Mouse (Mus musculus) kidney, postnatal 14 days (tissue): ENCODE results near the gene Mptx2.
A peak's percentile ranks its signal among the peaks of the same experiment; 100 is the strongest.
"Not testable (repeated sequence)": the region's sequence is repeated elsewhere in the genome, so short reads cannot be mapped to it uniquely, and the experiment has no call there.

Source experiments
- DNase-seq: peaks from one replicate; pipeline ENCODE4 v3.0.0; 2022; ENCODE audit warnings: mixed read lengths

Mptx2 gene

DNA sequence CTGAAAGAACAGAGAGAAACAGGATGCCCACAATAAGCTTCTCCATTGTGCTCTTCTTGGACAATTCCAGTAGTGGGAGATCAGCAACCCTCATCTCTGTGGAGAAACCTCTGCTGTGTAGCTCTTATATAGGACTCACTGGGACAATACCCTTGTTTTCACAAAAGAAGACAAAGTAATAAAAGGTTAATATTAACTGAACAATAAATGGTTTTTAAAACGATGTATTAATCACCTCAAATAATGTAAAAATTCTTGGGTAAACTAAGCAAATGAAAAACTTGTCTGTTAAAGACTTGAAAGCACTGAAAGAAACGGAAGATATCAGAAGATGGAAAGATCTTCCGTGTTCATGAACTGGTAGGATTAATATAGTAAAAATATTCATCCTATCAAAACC is at the start of gene Mptx2:
Gene Mptx2, minus strand, starts transcription at position 101 of the 400 bp plus-strand sequence.
- no peak for DNase-seq

DNA sequence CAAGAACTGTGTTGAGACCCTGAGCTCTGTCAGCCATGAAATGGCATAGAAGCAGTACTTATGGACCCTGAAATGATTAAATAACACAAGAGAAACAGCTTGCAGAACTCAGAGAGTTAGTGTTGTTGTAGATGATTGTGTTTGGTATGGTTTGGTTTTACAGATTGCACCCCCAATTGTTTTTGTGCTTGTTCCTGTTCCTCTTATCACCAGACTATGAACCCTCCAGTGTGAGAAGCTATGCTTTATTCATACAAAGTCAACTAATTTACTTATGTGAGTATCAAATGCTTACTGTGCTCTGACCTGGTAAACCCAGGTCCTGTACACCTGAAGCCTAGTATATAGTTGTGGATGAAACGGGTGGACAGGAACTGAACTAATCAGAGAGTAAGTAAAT is 49.0 kb upstream of the Mptx2 start:
- no peak for DNase-seq

- no peak for DNase-seq
These were observed 47.8 kb upstream of the Mptx2 start for GRCm38 (mm10) chr1:173325395-173325794.

DNA sequence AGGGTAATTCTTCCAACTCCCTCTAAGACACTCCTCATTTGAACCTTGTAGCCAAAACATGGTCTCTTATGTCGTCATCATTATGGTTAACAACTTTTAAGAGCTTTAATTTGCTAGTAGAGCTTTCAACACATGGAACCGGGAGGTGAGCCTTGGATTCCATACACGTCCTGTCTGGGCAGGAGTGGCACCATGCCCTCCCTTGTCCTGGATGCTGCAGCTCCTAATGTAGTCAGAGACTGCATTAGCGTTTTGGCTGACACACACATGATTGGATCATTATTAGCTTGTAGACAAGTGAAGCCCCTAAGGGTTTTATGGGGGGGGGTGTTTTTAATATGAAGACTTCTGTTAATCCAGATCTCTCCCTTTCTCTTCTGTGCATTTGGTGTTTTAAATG is 47.4 kb upstream of the Mptx2 start:
- no peak for DNase-seq

DNA sequence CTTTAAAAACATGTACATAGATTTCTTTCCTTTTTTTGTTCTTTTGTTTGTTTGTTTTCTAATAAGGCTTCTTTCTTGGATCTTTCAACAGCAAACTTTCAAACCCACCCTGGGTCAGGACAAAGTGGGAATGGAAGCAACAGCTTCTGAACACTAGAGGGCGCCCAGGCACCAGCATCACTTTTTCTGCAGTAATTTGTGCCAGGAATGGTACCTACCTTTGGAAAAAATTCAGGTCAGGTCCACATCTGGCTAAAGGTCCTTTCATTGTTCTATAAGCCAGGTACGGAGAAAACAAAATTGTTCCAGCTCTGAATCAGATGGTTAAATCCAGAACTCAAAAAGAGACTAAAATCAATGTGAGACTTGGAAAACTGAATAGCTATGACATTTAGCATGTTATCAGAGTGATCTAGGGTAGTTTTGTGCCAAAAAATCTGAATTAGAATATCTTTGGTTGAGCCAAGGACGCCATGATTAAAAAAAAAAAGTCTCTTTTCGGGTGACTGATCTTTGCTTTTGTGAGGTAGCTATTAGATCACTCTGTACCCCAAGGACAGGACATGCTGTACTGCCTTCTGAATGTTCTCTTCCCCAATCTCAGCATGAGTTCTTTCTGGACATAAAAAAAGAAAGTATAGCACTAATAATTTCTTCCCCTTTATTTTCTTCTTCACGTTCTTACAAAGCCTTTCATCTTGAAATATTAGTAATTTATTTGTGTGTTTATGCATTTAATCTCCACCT is 46.4 kb upstream of the Mptx2 start:
- peak; percentile 19 for DNase-seq

DNA sequence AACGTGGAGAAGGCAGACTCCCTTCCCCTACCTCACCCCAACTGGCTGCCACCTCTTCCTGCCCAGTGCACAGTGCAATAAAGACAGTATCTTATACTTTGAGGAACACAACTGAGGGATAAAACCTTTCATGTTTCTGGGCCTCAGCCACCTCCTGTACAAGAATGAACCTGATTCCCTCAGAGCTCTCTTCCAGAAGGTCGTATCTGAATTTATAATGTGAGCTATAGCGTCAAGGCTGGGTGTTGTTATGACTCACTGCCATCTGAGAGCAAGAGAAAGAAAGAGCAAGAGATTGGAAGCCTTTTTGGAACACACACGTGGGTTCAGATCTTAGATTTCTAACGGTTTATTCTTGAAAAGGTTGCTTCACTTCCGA is 44.7 kb upstream of the Mptx2 start:
- DNase-seq = no peak

- DNase-seq = no peak
These were observed 44.1 kb upstream of the Mptx2 start for GRCm38 (mm10) chr1:173321593-173322248.

- DNase-seq = no peak
These were observed 40.4 kb upstream of the Mptx2 start for GRCm38 (mm10) chr1:173317925-173318477.

- no peak for DNase-seq
These were observed 38.1 kb upstream of the Mptx2 start for GRCm38 (mm10) chr1:173315725-173316124.

DNA sequence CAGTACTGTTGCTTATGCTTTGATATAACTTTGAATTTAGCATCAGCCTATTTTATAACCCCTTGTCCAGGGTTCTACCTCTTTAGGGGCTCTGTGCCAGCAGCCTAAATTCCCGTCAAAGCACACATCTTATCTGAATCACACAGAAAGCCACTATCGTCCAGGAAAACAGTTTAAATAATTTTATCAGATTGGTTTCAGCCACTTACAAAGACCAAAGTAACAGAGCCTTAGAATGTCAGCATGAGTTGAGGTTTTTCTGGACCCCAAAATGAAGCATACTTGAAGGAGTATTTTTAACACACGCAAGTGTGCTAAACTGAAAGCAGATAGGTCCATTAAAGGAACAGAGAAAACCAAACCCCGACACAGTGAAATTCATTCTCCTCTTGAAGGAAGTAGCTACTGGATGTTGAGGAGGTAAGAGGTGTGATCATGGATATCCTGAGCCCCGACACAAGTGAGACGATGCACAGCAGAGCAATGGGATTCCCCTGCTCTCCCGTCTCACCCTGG is 36.0 kb upstream of the Mptx2 start:
- DNase-seq = not testable (repeated sequence)

GRCm38 (mm10) chr1:173302795-173303194 is 25.2 kb upstream of the Mptx2 start:
- not testable (repeated sequence) for DNase-seq

DNA sequence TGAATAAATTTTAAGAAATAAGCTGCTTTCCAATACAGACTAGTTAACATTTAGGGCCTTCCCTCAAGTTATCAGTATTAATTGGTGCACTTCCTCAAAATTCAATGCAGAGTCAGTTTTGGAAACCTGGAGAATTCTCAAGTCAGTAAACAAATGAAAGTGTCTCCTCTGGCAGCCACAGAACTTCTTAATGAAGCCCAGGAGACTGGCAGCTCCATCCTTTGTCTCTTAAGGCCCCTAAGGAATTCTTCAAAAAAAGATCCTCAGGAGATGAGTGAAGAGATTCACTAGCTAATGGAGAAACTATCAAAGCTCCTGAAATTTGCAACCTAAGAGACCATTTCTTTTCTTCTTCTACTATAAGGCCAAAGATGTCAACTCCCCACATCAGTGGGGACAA is 11.9 kb downstream of the Mptx2 start, which contains the start of gene Olfr418:
Gene Olfr418, plus strand, starts transcription at position 301 of the 400 bp plus-strand sequence.
- DNase-seq = no peak

- DNase-seq = no peak
These were observed 27.7 kb downstream of the Mptx2 start for GRCm38 (mm10) chr1:173249888-173250287.

- not testable (repeated sequence) for DNase-seq
These were observed 40.6 kb downstream of the Mptx2 start for GRCm38 (mm10) chr1:173237004-173237403.

DNA sequence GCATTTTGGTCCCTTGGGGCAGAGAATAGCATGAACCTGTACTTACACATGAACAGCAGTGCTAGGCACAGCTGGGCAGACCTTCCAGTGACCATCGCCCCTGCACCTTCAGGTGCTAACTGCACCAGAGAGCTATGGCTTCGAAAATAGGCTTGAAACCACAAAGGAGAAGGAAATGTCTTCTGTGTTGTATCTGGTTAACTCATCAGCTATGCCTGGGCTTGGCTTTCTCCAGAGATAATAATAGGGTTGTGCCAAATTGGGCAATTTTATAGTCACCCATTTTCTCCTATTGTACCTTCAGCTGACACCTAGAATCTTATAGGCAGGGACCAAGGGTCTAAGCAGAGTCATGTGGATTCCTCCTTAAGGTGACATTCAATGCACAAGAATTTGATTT is 50.5 kb downstream of the Mptx2 start, which contains the start of gene Fcer1a:
Gene Fcer1a, minus strand, starts transcription at position 134 of the 400 bp plus-strand sequence.
- DNase-seq = no peak
